Mouse (Mus musculus): ENCODE data around the gene Ulk2.

Ulk2 gene

GRCm38 (mm10) chr11:61760518-61760917 is 94.4 kb downstream of the Ulk2 start:
- no peak for DNase-seq (ENCODE audit: low read depth, low spot score)

GRCm38 (mm10) chr11:61757151-61757550 is 97.7 kb downstream of the Ulk2 start:
- no peak for DNase-seq (ENCODE audit: low read depth, low spot score)

- no peak for DNase-seq (ENCODE audit: low read depth, low spot score)
These were observed 103.3 kb downstream of the Ulk2 start for GRCm38 (mm10) chr11:61751612-61752011.

GRCm38 (mm10) chr11:61747161-61747560 is 107.7 kb downstream of the Ulk2 start:
- no peak for DNase-seq (ENCODE audit: low read depth, low spot score)

- no peak for DNase-seq (ENCODE audit: low read depth, low spot score)
These were observed 109.1 kb downstream of the Ulk2 start for GRCm38 (mm10) chr11:61745781-61746180.

- no peak for DNase-seq (ENCODE audit: low read depth, low spot score)
These were observed 110.4 kb downstream of the Ulk2 start for GRCm38 (mm10) chr11:61744460-61744859.

- no peak for DNase-seq (ENCODE audit: low read depth, low spot score)
These were observed 111.1 kb downstream of the Ulk2 start for GRCm38 (mm10) chr11:61743768-61744167.

GRCm38 (mm10) chr11:61740500-61740899 is 114.4 kb downstream of the Ulk2 start:
- no peak for DNase-seq (ENCODE audit: low read depth, low spot score)

GRCm38 (mm10) chr11:61737290-61737689 is 117.6 kb downstream of the Ulk2 start:
- no peak for DNase-seq (ENCODE audit: low read depth, low spot score)

GRCm38 (mm10) chr11:61732672-61733071 is 122.2 kb downstream of the Ulk2 start:
- DNase-seq (ENCODE audit: low read depth, low spot score) = no peak

GRCm38 (mm10) chr11:61728037-61728436 is 126.8 kb downstream of the Ulk2 start:
- no peak for DNase-seq (ENCODE audit: low read depth, low spot score)
